ENCODE assay signal across 14 mouse cellular contexts in the genomic region with DNA sequence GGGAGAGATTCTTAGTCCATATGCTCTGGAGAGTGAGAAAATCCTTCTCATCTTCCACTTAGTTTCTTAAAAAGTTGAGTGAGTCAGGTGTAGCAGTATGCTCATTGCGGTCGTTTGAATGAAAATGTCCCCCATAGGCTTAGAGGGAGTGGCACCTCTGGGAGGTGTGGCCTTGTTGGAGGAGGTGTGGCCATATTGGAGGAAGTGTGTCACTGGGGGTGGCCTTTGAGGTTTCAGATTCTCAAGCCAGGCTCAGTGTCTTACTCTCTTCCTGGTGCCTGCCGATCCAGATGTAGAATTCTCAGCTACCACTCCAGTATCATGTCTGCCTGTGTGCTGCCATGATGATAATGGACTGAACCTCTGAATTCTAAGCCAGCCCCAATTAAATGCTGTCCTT.
"Had no signal": no experiment of that assay in that cellular context is flagged by ENCODE, and none has a peak within 500 bp of the region (broad histone marks: within the 10 kb centered on the region; RNA-seq: fewer than 3 reads in every experiment).

No protein-coding gene starts in this region.

- DNase-seq: cerebellum, adult 8-10 months; cerebellum, adult 9-10 months; cerebellum, adult 9-11 months; cerebellum, postnatal 10 days; cerebellum, postnatal 14 days; cerebellum, postnatal 25 days; cerebellum, postnatal 36 days; embryo, embryonic 11 days; forebrain, postnatal 0 days; gastrocnemius, adult 2 months; gastrocnemius, postnatal 10 days; gastrocnemius, postnatal 25 days; gastrocnemius, postnatal 36 days; heart, adult 2 months had no signal
